Mouse (Mus musculus): ENCODE results near the gene Camkk2. TPM values are rescaled to one million over a fixed set of nuclear protein-coding genes. Genes with fewer than 3 reads are reported as not detected.

The Camkk2 gene
- polyA plus RNA-seq, 1 experiment from 2014 or later = 24.3 TPM

GRCm38 (mm10) chr5:122736761-122737160, 42.4 kb downstream of the Camkk2 start:
- Histone ChIP-seq H3K9me3 (ENCODE audit: control insufficient read depth, low read length) (no peaks in the 10 kb centered on the region), H3K4me2 (ENCODE audit: low read length) (no peak overlapping the region), H3K27ac (ENCODE audit: low read depth) (no peak overlapping the region), H3K9ac (ENCODE audit: low read length) (no peak overlapping the region), H3K27me3 (replicated peaks; ENCODE audit: control insufficient read depth, insufficient read depth, low read length) (no peaks in the 10 kb centered on the region), H3K4me3 (ENCODE audit: low read depth, low read length) (no peak overlapping the region), H3K4me1 (replicated peaks; ENCODE audit: control insufficient read depth, insufficient read depth, low read length) (peaks cover 7% of the 10 kb centered on the region), H3K36me3 (ENCODE audit: control insufficient read depth, insufficient read depth, low read length) (peaks cover 16% of the 10 kb centered on the region)
- ATAC-seq (replicated peaks; ENCODE audit: low FRiP score, low TSS enrichment, low read depth) = no peak
- 78% methylated on average over 15 of the region's 15 CpGs for WGBS
- DNase-seq (ENCODE audit: low spot score) = no peak

- Histone ChIP-seq H3K4me2 (ENCODE audit: low read length) (no peak overlapping the region), H3K27ac (ENCODE audit: low read depth) (no peak overlapping the region), H3K27me3 (replicated peaks; ENCODE audit: control insufficient read depth, insufficient read depth, low read length) (no peaks in the 10 kb centered on the region), H3K9ac (ENCODE audit: low read length) (no peak overlapping the region), H3K9me3 (ENCODE audit: control insufficient read depth, low read length) (no peaks in the 10 kb centered on the region), H3K4me1 (replicated peaks; ENCODE audit: control insufficient read depth, insufficient read depth, low read length) (peaks cover 10% of the 10 kb centered on the region), H3K4me3 (ENCODE audit: low read depth, low read length) (no peak overlapping the region), H3K36me3 (ENCODE audit: control insufficient read depth, insufficient read depth, low read length) (peaks cover 9% of the 10 kb centered on the region; the same call in 1 of the 2 replicates)
- DNase-seq (ENCODE audit: low spot score) (no peak), ATAC-seq (replicated peaks; ENCODE audit: low FRiP score, low TSS enrichment, low read depth) (no peak)
- 90% methylated on average over 7 of the region's 7 CpGs for WGBS
These were observed 43.4 kb downstream of the Camkk2 start for GRCm38 (mm10) chr5:122735853-122736252.

GRCm38 (mm10) chr5:122733881-122734280, 45.3 kb downstream of the Camkk2 start:
- Histone ChIP-seq H3K4me2 (ENCODE audit: low read length) (no peak overlapping the region), H3K9me3 (ENCODE audit: control insufficient read depth, low read length) (no peaks in the 10 kb centered on the region), H3K9ac (ENCODE audit: low read length) (no peak overlapping the region), H3K36me3 (ENCODE audit: control insufficient read depth, insufficient read depth, low read length) (peaks cover 5% of the 10 kb centered on the region; the same call in 1 of the 2 replicates), H3K27ac (ENCODE audit: low read depth) (no peak overlapping the region), H3K4me1 (replicated peaks; ENCODE audit: control insufficient read depth, insufficient read depth, low read length) (peaks cover 10% of the 10 kb centered on the region), H3K27me3 (replicated peaks; ENCODE audit: control insufficient read depth, insufficient read depth, low read length) (no peaks in the 10 kb centered on the region), H3K4me3 (ENCODE audit: low read depth, low read length) (no peak overlapping the region)
- 66% methylated on average over 17 of the region's 17 CpGs for WGBS
- ATAC-seq (replicated peaks; ENCODE audit: low FRiP score, low TSS enrichment, low read depth) = no peak
- no peak for DNase-seq (ENCODE audit: low spot score)

- WGBS = 16% methylated on average over 15 of the region's 15 CpGs
- no peak overlapping the region for H3K9ac ChIP-seq (ENCODE audit: low read length)
These were observed 47.1 kb downstream of the Camkk2 start for GRCm38 (mm10) chr5:122731991-122732673.

GRCm38 (mm10) chr5:122731321-122731720, 47.9 kb downstream of the Camkk2 start:
- no peak overlapping the region for H3K4me2 ChIP-seq (ENCODE audit: low read length)
- H3K36me3 ChIP-seq (ENCODE audit: control insufficient read depth, insufficient read depth, low read length) = 0 out of 2 replicates have a peak, but pooled peaks cover 2% of the 10 kb centered on the region
- 73% methylated on average over 8 of the region's 8 CpGs for WGBS
- peak overlapping the region; percentile 57; the same call in 1 of the 2 replicates for H3K27ac ChIP-seq (ENCODE audit: low read depth)
- H3K27me3 ChIP-seq (replicated peaks; ENCODE audit: control insufficient read depth, insufficient read depth, low read length) = no peaks in the 10 kb centered on the region
- no peak for ATAC-seq (replicated peaks; ENCODE audit: low FRiP score, low TSS enrichment, low read depth)
- H3K9ac ChIP-seq (ENCODE audit: low read length) = no peak overlapping the region
- H3K4me3 ChIP-seq (ENCODE audit: low read depth, low read length) = no peak overlapping the region
- H3K4me1 ChIP-seq (replicated peaks; ENCODE audit: control insufficient read depth, insufficient read depth, low read length) = peaks cover 10% of the 10 kb centered on the region
- peak; percentile 81 for DNase-seq (ENCODE audit: low spot score)
- H3K9me3 ChIP-seq (ENCODE audit: control insufficient read depth, low read length) = no peaks in the 10 kb centered on the region

More at GRCm38 (mm10) chr5:122731991-122732673, 47.1 kb downstream of the Camkk2 start:
- no peaks in the 10 kb centered on the region for H3K9me3 ChIP-seq (ENCODE audit: control insufficient read depth, low read length)
- H3K36me3 ChIP-seq (ENCODE audit: control insufficient read depth, insufficient read depth, low read length) = peaks cover 5% of the 10 kb centered on the region; the same call in 1 of the 2 replicates
- ATAC-seq (replicated peaks; ENCODE audit: low FRiP score, low TSS enrichment, low read depth) (0 out of 2 replicates have a peak, but pooled peaks have one; percentile 59), DNase-seq (ENCODE audit: low spot score) (peak; percentile 63)
- H3K4me1 ChIP-seq (replicated peaks; ENCODE audit: control insufficient read depth, insufficient read depth, low read length) = peaks cover 10% of the 10 kb centered on the region
- H3K27me3 ChIP-seq (replicated peaks; ENCODE audit: control insufficient read depth, insufficient read depth, low read length) = no peaks in the 10 kb centered on the region
- no peak overlapping the region for H3K4me3 ChIP-seq (ENCODE audit: low read depth, low read length)
- peak overlapping the region; percentile 69 for H3K27ac ChIP-seq (ENCODE audit: low read depth)
- H3K4me2 ChIP-seq (ENCODE audit: low read length) = 0 out of 2 replicates have a peak overlapping the region, but pooled peaks have one; percentile 28

- Histone ChIP-seq H3K9ac (ENCODE audit: low read length) (no peak overlapping the region), H3K36me3 (ENCODE audit: control insufficient read depth, insufficient read depth, low read length) (0 out of 2 replicates have a peak, but pooled peaks cover 2% of the 10 kb centered on the region), H3K27me3 (replicated peaks; ENCODE audit: control insufficient read depth, insufficient read depth, low read length) (no peaks in the 10 kb centered on the region), H3K9me3 (ENCODE audit: control insufficient read depth, low read length) (no peaks in the 10 kb centered on the region), H3K27ac (ENCODE audit: low read depth) (no peak overlapping the region), H3K4me2 (ENCODE audit: low read length) (no peak overlapping the region), H3K4me1 (replicated peaks; ENCODE audit: control insufficient read depth, insufficient read depth, low read length) (peaks cover 10% of the 10 kb centered on the region), H3K4me3 (ENCODE audit: low read depth, low read length) (no peak overlapping the region)
- no peak for DNase-seq (ENCODE audit: low spot score)
- WGBS = 73% methylated on average over 10 of the region's 10 CpGs
- ATAC-seq (replicated peaks; ENCODE audit: low FRiP score, low TSS enrichment, low read depth) = no peak
These were observed 48.4 kb downstream of the Camkk2 start for GRCm38 (mm10) chr5:122730776-122731175.

GRCm38 (mm10) chr5:122727096-122727495, 52.1 kb downstream of the Camkk2 start:
- DNase-seq (ENCODE audit: low spot score) = no peak
- H3K4me1 ChIP-seq (replicated peaks; ENCODE audit: control insufficient read depth, insufficient read depth, low read length) = peaks cover 6% of the 10 kb centered on the region; the same call in 1 of the 2 replicates
- H3K27me3 ChIP-seq (replicated peaks; ENCODE audit: control insufficient read depth, insufficient read depth, low read length) = no peaks in the 10 kb centered on the region
- no peak overlapping the region for H3K4me3 ChIP-seq (ENCODE audit: low read depth, low read length)
- H3K36me3 ChIP-seq (ENCODE audit: control insufficient read depth, insufficient read depth, low read length) = 0 out of 2 replicates have a peak, but pooled peaks cover 2% of the 10 kb centered on the region
- no peak overlapping the region for H3K9ac ChIP-seq (ENCODE audit: low read length)
- ATAC-seq (replicated peaks; ENCODE audit: low FRiP score, low TSS enrichment, low read depth) = no peak
- no peak overlapping the region for H3K4me2 ChIP-seq (ENCODE audit: low read length)
- no peak overlapping the region for H3K27ac ChIP-seq (ENCODE audit: low read depth)
- peaks cover 3% of the 10 kb centered on the region; the same call in 1 of the 2 replicates for H3K9me3 ChIP-seq (ENCODE audit: control insufficient read depth, low read length)
- WGBS = 93% methylated on average over 7 of the region's 7 CpGs

- H3K36me3 ChIP-seq (ENCODE audit: control insufficient read depth, insufficient read depth, low read length) = 0 out of 2 replicates have a peak, but pooled peaks cover 2% of the 10 kb centered on the region
- H3K9me3 ChIP-seq (ENCODE audit: control insufficient read depth, low read length) = peaks cover 3% of the 10 kb centered on the region; the same call in 1 of the 2 replicates
- DNase-seq (ENCODE audit: low spot score) = no peak
- no peak overlapping the region for H3K4me2 ChIP-seq (ENCODE audit: low read length)
- no peak overlapping the region for H3K27ac ChIP-seq (ENCODE audit: low read depth)
- H3K27me3 ChIP-seq (replicated peaks; ENCODE audit: control insufficient read depth, insufficient read depth, low read length) = no peaks in the 10 kb centered on the region
- H3K4me3 ChIP-seq (ENCODE audit: low read depth, low read length) = no peak overlapping the region
- WGBS = 73% methylated on average over 5 of the region's 5 CpGs
- peaks cover 3% of the 10 kb centered on the region; the same call in 1 of the 2 replicates for H3K4me1 ChIP-seq (replicated peaks; ENCODE audit: control insufficient read depth, insufficient read depth, low read length)
- no peak overlapping the region for H3K9ac ChIP-seq (ENCODE audit: low read length)
- ATAC-seq (replicated peaks; ENCODE audit: low FRiP score, low TSS enrichment, low read depth) = no peak
These were observed 52.6 kb downstream of the Camkk2 start for GRCm38 (mm10) chr5:122726595-122726994.

Data from intestine, embryonic 14.5 days (tissue).